Mouse (Mus musculus) lung, embryonic 15.5 days (tissue): Measurements from ENCODE around the gene Wnt6. TPM values are rescaled to one million over a fixed set of nuclear protein-coding genes. Genes with fewer than 3 reads are reported as not detected.
A peak's percentile ranks its signal among the peaks of the same experiment; 100 is the strongest.

Experiments used
- ATAC-seq: fragments of 200-750 bp; cut with Nextera tagmentation; 2 replicates; pipeline ENCODE4 v1.8.0; 2017; ENCODE audit warnings: moderate number of reproducible peaks, borderline replicate concordance; ENCODE audit not compliant: low FRiP score, low TSS enrichment; ENCODE audit errors: extremely low read depth
- H3K27ac ChIP-seq: fragments of 300-500 bp; sonication (generic); 2 replicates; pipeline ENCODE4 v1.5.1; 2015; ENCODE audit warnings: moderate library complexity, mild to moderate bottlenecking, inconsistent platforms
- H3K27me3 ChIP-seq: fragments of 300-500 bp; sonication (generic); 2 replicates; pipeline ENCODE4 v1.6.1; 2015; ENCODE audit warnings: inconsistent platforms
- H3K36me3 ChIP-seq: fragments of 300-500 bp; sonication (generic); 2 replicates; pipeline ENCODE4 v1.6.1; 2015; ENCODE audit warnings: inconsistent platforms
- H3K4me1 ChIP-seq: fragments of 300-500 bp; sonication (generic); 2 replicates; pipeline ENCODE4 v1.6.1; 2015; ENCODE audit warnings: inconsistent platforms
- H3K4me2 ChIP-seq: fragments of 300-500 bp; sonication (generic); 2 replicates; pipeline ENCODE4 v1.6.1; 2015; ENCODE audit warnings: inconsistent platforms, mild to moderate bottlenecking, moderate library complexity
- H3K4me3 ChIP-seq: fragments of 300-500 bp; sonication (generic); 2 replicates; pipeline ENCODE4 v1.5.1; 2015; ENCODE audit warnings: mild to moderate bottlenecking, inconsistent platforms
- H3K9ac ChIP-seq: fragments of 300-500 bp; sonication (generic); 2 replicates; pipeline ENCODE4 v1.6.1; 2015; ENCODE audit warnings: inconsistent platforms
- H3K9me3 ChIP-seq: fragments of 300-500 bp; sonication (generic); 2 replicates; pipeline ENCODE4 v1.6.1; 2016; ENCODE audit warnings: inconsistent platforms
- WGBS: fragments of 180-500 bp; shearing (Covaris S2); methylation state at CpG from one replicate; pipeline ENCODE4 v1.1.7; 2015; 5-methylcytosine and 5-hydroxymethylcytosine counted together
- polyA plus RNA-seq: library from polyadenylated mRNA; unstranded; fragments of >200 nt; fragmentation: Nextera tagmentation; extraction: Ambion mirVana; gene quantifications from 2 replicates; pipeline ENCODE4 v1.2.1, GENCODE M21; 2015

Wnt6 gene
- polyA plus RNA-seq: 1.2 TPM in 2 replicates

DNA sequence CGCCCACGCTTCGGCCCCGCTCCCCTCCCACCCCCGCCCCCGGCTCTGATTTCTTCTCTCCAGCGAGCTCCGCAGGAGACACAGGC is at the start of gene Wnt6:
Gene Wnt6, plus strand, starts transcription at position 48 of the 86 bp plus-strand sequence.
- 0% methylated on average over 7 of the region's 8 CpGs for WGBS

DNA sequence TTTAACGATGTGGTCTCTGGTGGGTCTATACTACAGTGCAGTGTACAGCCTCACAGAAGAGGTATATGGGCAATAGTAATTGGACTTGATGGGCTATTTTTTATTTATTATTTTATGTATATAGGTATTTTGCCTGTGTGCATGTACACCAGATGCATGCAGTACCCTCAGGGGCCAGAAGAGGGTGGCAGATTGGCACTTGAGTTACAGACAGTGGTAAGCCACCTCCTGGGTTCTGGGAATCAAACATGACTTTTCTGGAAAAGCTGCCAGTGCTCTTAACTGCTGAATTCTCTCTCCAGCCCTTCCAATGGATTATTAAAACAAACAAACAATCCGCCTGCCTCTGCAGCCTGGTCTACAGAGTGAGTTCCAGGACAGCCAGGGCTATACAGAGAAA is 47.9 kb upstream of the Wnt6 start:
- Histone ChIP-seq H3K9ac (no peak overlapping the region), H3K27ac (no peak overlapping the region), H3K27me3 (no peaks in the 10 kb centered on the region), H3K4me1 (no peaks in the 10 kb centered on the region), H3K36me3 (no peaks in the 10 kb centered on the region), H3K4me2 (no peak overlapping the region), H3K9me3 (no peaks in the 10 kb centered on the region), H3K4me3 (no peak overlapping the region)
- WGBS: 69% methylated on average over 2 of the region's 2 CpGs
- no peak for ATAC-seq

More for the DNA sequence above, at the start of gene Wnt6:
- Histone ChIP-seq H3K27ac (no peak within 1 kb of the TSS), H3K9ac (peak within 1 kb of the TSS; percentile 22; the same call in 1 of the 2 replicates), H3K27me3 (peaks cover 77% of the 10 kb centered on the region), H3K4me2 (peak within 1 kb of the TSS; percentile 93), H3K9me3 (no peaks in the 10 kb centered on the region), H3K4me3 (peak within 1 kb of the TSS; percentile 48), H3K4me1 (peaks cover 29% of the 10 kb centered on the region), H3K36me3 (no peaks in the 10 kb centered on the region)
- ATAC-seq: 0 out of 2 replicates have a peak, but pooled peaks have one; percentile 6

DNA sequence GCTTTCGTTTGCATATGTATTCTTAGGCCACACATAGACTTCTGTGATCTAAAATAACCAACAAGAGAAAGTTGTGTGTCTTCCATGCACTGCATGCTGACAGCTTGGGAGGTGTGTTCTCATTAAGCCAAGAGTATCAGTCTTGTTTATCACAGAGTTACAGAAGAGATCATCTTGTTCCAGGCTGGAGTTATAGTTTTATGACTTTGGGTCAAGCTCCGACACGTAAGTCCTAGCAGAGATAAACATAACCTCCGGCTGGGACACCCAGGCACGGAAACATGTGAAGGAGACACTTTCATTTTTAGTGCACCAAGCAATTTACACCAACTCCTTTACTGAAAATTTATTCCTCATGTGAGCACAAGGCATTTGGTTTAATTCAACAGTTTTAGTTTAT is 45.6 kb upstream of the Wnt6 start:
- H3K9me3 ChIP-seq: no peaks in the 10 kb centered on the region
- no peaks in the 10 kb centered on the region for H3K36me3 ChIP-seq
- no peaks in the 10 kb centered on the region for H3K4me1 ChIP-seq
- H3K27me3 ChIP-seq: no peaks in the 10 kb centered on the region
- H3K27ac ChIP-seq: no peak overlapping the region
- ATAC-seq: no peak
- H3K4me2 ChIP-seq: no peak overlapping the region
- no peak overlapping the region for H3K9ac ChIP-seq
- WGBS: 40% methylated on average over 5 of the region's 5 CpGs
- no peak overlapping the region for H3K4me3 ChIP-seq

DNA sequence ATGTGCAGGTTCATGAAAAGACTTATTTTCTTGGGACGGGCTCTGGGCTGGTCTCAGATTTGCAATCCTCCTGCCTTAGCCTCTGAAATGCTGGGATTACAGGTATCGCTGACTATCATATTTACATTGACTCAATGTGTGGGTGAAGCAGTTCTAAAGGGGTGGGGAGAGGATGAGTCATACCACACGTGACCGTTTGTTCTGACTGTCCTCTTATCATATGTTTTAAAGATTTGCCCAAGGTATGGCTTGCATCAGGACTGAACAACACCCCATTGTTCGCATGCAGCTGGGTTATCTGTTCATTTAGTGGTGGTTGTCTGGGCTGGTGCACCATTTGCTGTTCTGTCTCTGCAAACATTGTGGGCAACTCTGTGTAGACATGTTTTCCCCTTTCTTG is 45.0 kb upstream of the Wnt6 start:
- no peaks in the 10 kb centered on the region for H3K36me3 ChIP-seq
- ATAC-seq: no peak
- no peak overlapping the region for H3K27ac ChIP-seq
- no peaks in the 10 kb centered on the region for H3K4me1 ChIP-seq
- no peaks in the 10 kb centered on the region for H3K27me3 ChIP-seq
- no peak overlapping the region for H3K4me2 ChIP-seq
- no peaks in the 10 kb centered on the region for H3K9me3 ChIP-seq
- H3K9ac ChIP-seq: no peak overlapping the region
- 58% methylated on average over 5 of the region's 5 CpGs for WGBS
- no peak overlapping the region for H3K4me3 ChIP-seq

DNA sequence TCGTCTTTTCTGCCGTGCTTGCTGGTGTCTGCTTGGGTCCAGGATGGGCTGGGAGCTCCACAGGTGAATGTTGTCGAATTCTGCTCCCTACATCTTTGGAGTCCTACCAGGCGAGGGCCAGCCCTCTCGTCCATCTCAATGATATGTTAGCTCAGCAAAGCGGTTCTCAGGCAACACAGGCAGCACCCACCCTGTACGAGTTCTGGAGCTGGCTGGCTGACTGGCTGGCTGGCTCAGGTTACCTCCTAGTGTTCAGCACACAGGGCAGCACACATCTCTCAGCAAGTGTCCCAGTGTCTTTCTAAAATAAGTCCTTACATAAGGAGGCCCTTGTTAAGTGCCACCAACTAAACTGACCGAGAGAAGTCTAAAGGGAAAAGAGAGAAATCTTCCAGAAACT is 43.2 kb upstream of the Wnt6 start:
- no peak overlapping the region for H3K4me2 ChIP-seq
- no peaks in the 10 kb centered on the region for H3K9me3 ChIP-seq
- no peak overlapping the region for H3K4me3 ChIP-seq
- 54% methylated on average over 8 of the region's 8 CpGs for whole genome bisulfite sequencing
- no peak for ATAC-seq
- no peak overlapping the region for H3K27ac ChIP-seq
- no peaks in the 10 kb centered on the region for H3K27me3 ChIP-seq
- no peaks in the 10 kb centered on the region for H3K4me1 ChIP-seq
- no peaks in the 10 kb centered on the region for H3K36me3 ChIP-seq
- H3K9ac ChIP-seq: no peak overlapping the region

DNA sequence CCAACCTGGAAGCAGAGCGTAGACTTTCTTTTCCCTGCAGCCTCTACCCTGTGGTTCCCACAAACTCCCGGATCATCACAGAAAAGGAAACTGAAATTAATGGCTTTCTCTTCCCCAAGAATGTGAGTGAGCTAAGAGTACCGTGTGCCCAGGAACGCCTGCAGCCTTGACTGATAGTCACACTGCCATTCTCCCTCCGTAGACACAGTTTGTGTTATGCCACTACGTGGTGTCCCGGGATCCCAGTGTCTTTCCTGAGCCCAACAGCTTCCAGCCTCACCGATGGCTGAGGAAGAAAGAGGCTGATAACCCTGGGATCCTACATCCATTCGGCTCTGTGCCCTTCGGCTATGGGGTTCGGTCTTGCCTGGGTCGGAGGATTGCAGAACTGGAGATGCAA is 34.7 kb upstream of the Wnt6 start:
- H3K27me3 ChIP-seq: no peaks in the 10 kb centered on the region
- no peak overlapping the region for H3K27ac ChIP-seq
- H3K36me3 ChIP-seq: no peaks in the 10 kb centered on the region
- no peaks in the 10 kb centered on the region for H3K4me1 ChIP-seq
- WGBS: 75% methylated on average over 12 of the region's 12 CpGs
- no peak overlapping the region for H3K4me3 ChIP-seq
- no peak overlapping the region for H3K4me2 ChIP-seq
- ATAC-seq: no peak
- H3K9ac ChIP-seq: no peak overlapping the region
- no peaks in the 10 kb centered on the region for H3K9me3 ChIP-seq

DNA sequence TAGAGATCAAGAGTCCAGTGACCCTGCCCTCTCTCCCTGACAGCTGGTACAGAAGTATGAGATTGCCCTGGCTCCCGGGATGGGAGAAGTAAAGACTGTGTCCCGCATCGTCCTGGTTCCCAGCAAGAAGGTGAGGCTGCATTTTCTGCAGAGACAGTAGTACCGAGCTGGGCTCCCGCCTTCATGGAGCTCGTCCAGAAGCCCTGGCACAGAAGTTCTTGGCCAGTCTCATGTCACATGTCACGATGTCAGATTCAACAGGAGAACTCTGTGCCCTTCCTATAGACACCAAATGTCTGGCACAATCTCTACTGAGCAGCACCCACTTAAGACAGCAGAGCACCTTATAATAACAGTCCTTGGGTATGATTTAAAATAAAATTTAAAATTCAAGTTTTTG is 34.2 kb upstream of the Wnt6 start:
- Histone ChIP-seq H3K4me3 (no peak overlapping the region), H3K27ac (no peak overlapping the region), H3K9me3 (no peaks in the 10 kb centered on the region), H3K4me2 (no peak overlapping the region), H3K9ac (no peak overlapping the region), H3K36me3 (no peaks in the 10 kb centered on the region), H3K4me1 (no peaks in the 10 kb centered on the region), H3K27me3 (no peaks in the 10 kb centered on the region)
- no peak for ATAC-seq
- 80% methylated on average over 7 of the region's 7 CpGs for WGBS

DNA sequence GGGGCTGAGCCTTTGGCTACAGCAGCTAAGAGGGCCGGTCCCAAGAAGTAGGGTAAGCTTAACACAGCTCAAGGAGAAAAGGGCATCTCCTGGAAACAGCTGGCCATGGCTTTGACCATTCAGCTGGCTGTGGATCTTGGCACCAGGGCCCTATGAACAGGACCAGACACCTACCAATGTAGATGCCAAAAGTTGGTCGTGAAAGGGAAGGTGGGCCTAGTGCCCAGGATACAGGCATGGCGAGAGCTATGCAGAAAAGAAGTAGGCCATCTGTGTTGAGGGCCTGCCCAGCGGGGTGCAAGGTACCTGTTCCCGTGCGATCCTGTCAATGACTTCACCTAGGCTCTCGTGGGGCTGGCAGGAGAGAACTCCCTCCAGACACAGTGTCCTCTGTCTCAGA is 30.8 kb upstream of the Wnt6 start:
- Histone ChIP-seq H3K9ac (no peak overlapping the region), H3K27me3 (no peaks in the 10 kb centered on the region), H3K36me3 (no peaks in the 10 kb centered on the region), H3K4me3 (no peak overlapping the region), H3K9me3 (no peaks in the 10 kb centered on the region), H3K4me1 (no peaks in the 10 kb centered on the region), H3K4me2 (no peak overlapping the region), H3K27ac (no peak overlapping the region)
- WGBS: 69% methylated on average over 7 of the region's 7 CpGs
- ATAC-seq: no peak

DNA sequence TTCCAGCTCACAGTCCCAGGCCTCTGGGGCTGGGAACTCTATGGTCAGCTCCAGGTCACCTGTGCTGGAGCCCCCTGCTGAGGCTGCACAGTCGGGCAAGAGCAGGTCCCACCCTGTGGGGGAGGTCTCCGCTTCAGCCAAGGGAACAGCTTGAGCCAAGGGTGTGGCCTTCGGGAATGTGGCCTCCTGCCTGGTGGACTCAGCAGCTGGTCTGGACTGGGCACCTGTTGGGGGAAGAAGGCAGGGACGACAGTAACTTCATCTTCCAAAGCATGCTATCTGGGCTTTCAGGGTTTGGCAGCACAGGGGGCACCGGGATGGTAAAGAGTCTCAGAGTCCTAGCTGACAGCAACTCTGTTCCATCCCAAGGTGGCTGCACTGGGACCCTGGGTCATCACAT is 24.4 kb upstream of the Wnt6 start:
- Histone ChIP-seq H3K36me3 (no peaks in the 10 kb centered on the region), H3K4me3 (no peak overlapping the region), H3K9me3 (no peaks in the 10 kb centered on the region), H3K4me2 (no peak overlapping the region), H3K4me1 (peaks cover 15% of the 10 kb centered on the region), H3K27me3 (peaks cover 22% of the 10 kb centered on the region; the same call in 1 of the 2 replicates), H3K27ac (no peak overlapping the region), H3K9ac (no peak overlapping the region)
- 63% methylated on average over 5 of the region's 5 CpGs for WGBS
- no peak for ATAC-seq

DNA sequence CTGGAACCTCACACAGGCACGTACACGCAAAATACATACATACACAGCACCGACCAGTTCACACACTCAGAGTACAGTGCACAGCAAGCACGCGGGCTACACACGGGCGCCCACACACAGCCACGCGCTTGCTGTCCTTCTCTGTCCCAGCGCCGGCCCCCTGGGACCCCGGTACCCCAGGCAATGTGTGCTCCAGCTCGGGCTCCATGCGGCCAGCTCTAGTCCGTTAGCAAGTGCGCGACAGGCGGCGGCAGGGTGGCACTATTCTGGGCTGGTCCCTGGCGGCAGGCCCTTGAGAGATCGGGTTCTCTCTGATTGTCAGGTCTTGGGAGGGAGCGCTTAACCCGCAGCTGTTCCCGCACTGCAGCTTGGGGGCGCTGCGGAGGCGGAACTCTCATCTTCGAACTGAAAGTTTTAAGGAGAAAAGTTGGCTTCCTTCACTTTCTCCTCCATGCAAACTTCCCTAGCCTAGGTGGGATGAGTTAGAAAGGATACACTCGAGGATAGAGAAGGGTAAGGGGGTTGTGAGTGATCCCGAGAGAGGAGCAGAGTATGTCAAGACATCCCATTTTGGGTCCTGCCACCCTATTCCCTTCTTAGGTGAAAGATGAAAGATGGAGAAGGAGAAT is 22.9 kb upstream of the Wnt6 start, which contains the start of gene Prkag3:
Gene Prkag3, minus strand, starts transcription at position 579 of the 629 bp plus-strand sequence.
- Histone ChIP-seq H3K4me2 (peak within 1 kb of the TSS; percentile 49), H3K9ac (no peak within 1 kb of the TSS), H3K27ac (no peak within 1 kb of the TSS), H3K4me3 (peak within 1 kb of the TSS; percentile 25), H3K27me3 (peaks cover 22% of the 10 kb centered on the region; the same call in 1 of the 2 replicates), H3K4me1 (peaks cover 15% of the 10 kb centered on the region), H3K9me3 (no peaks in the 10 kb centered on the region), H3K36me3 (no peaks in the 10 kb centered on the region)
- 8% methylated on average over 30 of the region's 30 CpGs for WGBS
- ATAC-seq: peak; percentile 47

DNA sequence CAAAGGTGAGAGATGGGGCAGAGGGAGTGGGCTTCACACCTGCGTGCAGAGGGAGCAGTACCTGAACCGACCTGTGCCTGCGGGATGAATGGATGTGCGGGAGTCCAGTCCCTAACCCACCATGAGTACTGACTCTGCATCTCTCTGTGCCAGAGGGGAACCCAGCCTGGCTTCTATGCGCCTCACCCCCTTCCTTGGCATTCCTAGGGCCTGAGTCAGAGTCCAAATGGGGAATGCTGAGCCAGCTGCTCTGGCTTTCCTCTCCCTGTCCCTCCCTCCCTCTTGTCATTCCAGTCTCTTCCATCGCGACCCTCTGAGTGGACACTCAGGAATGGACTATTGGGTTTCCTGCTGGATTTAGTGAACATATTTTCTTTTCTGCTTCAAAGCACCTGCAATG is 22.4 kb upstream of the Wnt6 start:
- 34% methylated on average over 7 of the region's 7 CpGs for WGBS
- Histone ChIP-seq H3K36me3 (no peaks in the 10 kb centered on the region), H3K4me2 (peak overlapping the region; percentile 49; the same call in 1 of the 2 replicates), H3K9ac (no peak overlapping the region), H3K27me3 (peaks cover 22% of the 10 kb centered on the region; the same call in 1 of the 2 replicates), H3K4me1 (peaks cover 15% of the 10 kb centered on the region), H3K9me3 (no peaks in the 10 kb centered on the region), H3K27ac (no peak overlapping the region), H3K4me3 (no peak overlapping the region)
- peak; percentile 62; the same call in 1 of the 2 replicates for ATAC-seq

DNA sequence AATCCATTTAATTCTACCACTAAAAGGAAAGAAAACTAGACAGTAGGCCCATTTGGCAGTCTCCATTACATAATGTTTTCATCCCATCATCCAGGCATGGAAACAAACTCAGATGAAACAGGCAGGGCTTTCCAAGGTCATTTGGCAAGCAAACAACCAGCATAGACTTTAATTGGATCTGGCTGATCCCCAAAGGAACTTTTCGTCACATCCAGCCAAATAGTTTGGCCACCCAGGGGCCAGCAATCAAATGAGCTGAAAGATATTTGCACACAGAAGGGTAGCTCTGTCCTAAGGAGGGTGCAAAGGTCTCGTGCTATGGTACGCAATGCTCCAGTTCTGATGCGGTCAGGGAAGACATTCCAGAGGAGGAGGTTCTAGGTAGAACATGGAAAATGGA is 21.0 kb upstream of the Wnt6 start:
- H3K4me1 ChIP-seq: peaks cover 15% of the 10 kb centered on the region
- no peak overlapping the region for H3K4me3 ChIP-seq
- H3K27me3 ChIP-seq: peaks cover 22% of the 10 kb centered on the region; the same call in 1 of the 2 replicates
- no peak overlapping the region for H3K4me2 ChIP-seq
- H3K9me3 ChIP-seq: no peaks in the 10 kb centered on the region
- no peak for ATAC-seq
- H3K36me3 ChIP-seq: no peaks in the 10 kb centered on the region
- no peak overlapping the region for H3K27ac ChIP-seq
- WGBS: 73% methylated on average over 4 of the region's 4 CpGs
- H3K9ac ChIP-seq: no peak overlapping the region

DNA sequence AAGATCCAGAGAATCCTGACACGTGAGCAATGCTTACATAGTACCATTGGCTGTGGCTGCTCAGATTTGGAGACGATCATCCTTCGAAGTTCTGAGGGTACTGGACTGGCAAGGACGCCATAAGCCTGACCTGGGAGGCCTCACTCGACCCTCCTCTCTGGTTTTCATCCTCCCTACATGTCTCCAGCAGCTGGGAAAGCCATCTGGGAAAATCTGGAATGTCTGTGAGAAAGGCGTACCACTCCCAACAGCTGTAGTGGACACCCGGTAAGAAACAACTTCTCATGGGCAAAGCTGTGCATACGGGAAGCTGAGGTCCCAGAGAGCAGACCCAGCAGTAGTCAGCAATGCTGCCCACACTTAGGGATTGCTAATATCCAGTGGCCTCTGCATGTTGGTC is 19.5 kb upstream of the Wnt6 start:
- peaks cover 22% of the 10 kb centered on the region; the same call in 1 of the 2 replicates for H3K27me3 ChIP-seq
- H3K9me3 ChIP-seq: no peaks in the 10 kb centered on the region
- 80% methylated on average over 8 of the region's 8 CpGs for WGBS
- no peak overlapping the region for H3K27ac ChIP-seq
- no peak for ATAC-seq
- no peaks in the 10 kb centered on the region for H3K36me3 ChIP-seq
- H3K4me3 ChIP-seq: no peak overlapping the region
- peaks cover 15% of the 10 kb centered on the region for H3K4me1 ChIP-seq
- H3K4me2 ChIP-seq: no peak overlapping the region
- no peak overlapping the region for H3K9ac ChIP-seq
